In genomic region chr2:51457717-51458116, GRCm38 (mm10) we compare ENCODE assay signal across 19 mouse cellular contexts.
DNase-seq lines count a peak whose midpoint lies in the region.
"Had no signal": no experiment of that assay in that cellular context is flagged by ENCODE, and none has a peak within 500 bp of the region (broad histone marks: within the 10 kb centered on the region; RNA-seq: fewer than 3 reads in every experiment).

No protein-coding gene starts in this region.

- H3K27me3 ChIP-seq in heart, embryonic 10.5 days (ENCODE audit: insufficient read depth, poor library complexity, severe bottlenecking), result no peaks in the 10 kb centered on the region
- H3K27me3 ChIP-seq: embryonic facial prominence, embryonic 12.5 days; forebrain, embryonic 13.5 days; forebrain, embryonic 15.5 days had no signal

- H3K36me3 ChIP-seq in heart, embryonic 10.5 days, result no peaks in the 10 kb centered on the region
- H3K36me3 ChIP-seq: embryonic facial prominence, embryonic 10.5 days; embryonic facial prominence, embryonic 12.5 days; forebrain, embryonic 15.5 days had no signal

- H3K4me3 ChIP-seq in heart, embryonic 10.5 days, result no peak overlapping the region
- H3K4me3 ChIP-seq: embryonic facial prominence, embryonic 10.5 days; embryonic facial prominence, embryonic 12.5 days; forebrain, embryonic 13.5 days; forebrain, embryonic 15.5 days had no signal

- peak; percentile 49 for DNase-seq in heart, adult 11 months
- DNase-seq in heart, embryonic 10.5 days (ENCODE audit: low spot score), result no peak
- peak; percentile 22 to 26 for DNase-seq in left cerebral cortex, adult 9 months (ENCODE audit: low spot score in 2 of 2)
- DNase-seq in left cerebral cortex, postnatal 4 days, result no peak
- peak; percentile 74 for DNase-seq in brain, adult 2 months (ENCODE audit: low read depth, low spot score)
- DNase-seq in telencephalon, adult 2 months (ENCODE audit: low read depth, low spot score), result peak; percentile 53
- no peak for DNase-seq in layer of hippocampus, adult 18-20 months (ENCODE audit: low spot score in 2 of 2)
- DNase-seq: adrenal gland, adult 2 months; adrenal gland, postnatal 10 days; adrenal gland, postnatal 25 days; cerebellum, adult 11-12 months; cerebellum, adult 2 months; cerebellum, adult 9-10 months; cerebellum, postnatal 10 days; cerebellum, postnatal 25 days had no signal

- intact Hi-C loops in left cerebral cortex, postnatal 4 days (cut with DNase I), result no loop called here

- no peaks in the 10 kb centered on the region for H3K4me1 ChIP-seq in heart, embryonic 10.5 days
- H3K4me1 ChIP-seq: embryonic facial prominence, embryonic 10.5 days; embryonic facial prominence, embryonic 12.5 days; forebrain, embryonic 13.5 days; forebrain, embryonic 15.5 days had no signal

- H3K27ac ChIP-seq in heart, embryonic 10.5 days, result no peak overlapping the region
- H3K27ac ChIP-seq: embryonic facial prominence, embryonic 10.5 days; embryonic facial prominence, embryonic 12.5 days; forebrain, embryonic 13.5 days; forebrain, embryonic 15.5 days had no signal

- WGBS in heart, embryonic 10.5 days, result 72% methylated on average over 2 of the region's 2 CpGs

- H3K9me3 ChIP-seq in heart, embryonic 10.5 days, result no peaks in the 10 kb centered on the region
- H3K9me3 ChIP-seq: embryonic facial prominence, embryonic 10.5 days; embryonic facial prominence, embryonic 12.5 days; forebrain, embryonic 13.5 days; forebrain, embryonic 15.5 days had no signal

Comparison
In these comparisons a context has a peak if more than half of its experiments do, and no peak if none do; other contexts are left out.
1. DNase-seq: peak in heart, adult 11 months (single experiment), left cerebral cortex, adult 9 months (2 of 2), brain, adult 2 months (single experiment) and telencephalon, adult 2 months (single experiment); none in heart, embryonic 10.5 days (single experiment), left cerebral cortex, postnatal 4 days (single experiment) and layer of hippocampus, adult 18-20 months (0 of 2).